Mouse (Mus musculus) CD4-positive, CD25-positive, alpha-beta regulatory T cell, adult 4 months (primary cell): ENCODE measurements around the gene Marcksl1. TPM values are rescaled to one million over a fixed set of nuclear protein-coding genes. Genes with fewer than 3 reads are reported as not detected.

ENCODE experiments used
- ATAC-seq: one replicate; pipeline ENCODE4 v1.8.0; 2017
- polyA plus RNA-seq, 2 experiments: library from polyadenylated mRNA; unstranded; fragments of 100-300 nt; shearing (Covaris generic); gene quantifications; one replicate each; pipeline ENCODE4 v1.2.1; 2017

Marcksl1 gene
- polyA plus RNA-seq, result 1 to 10 TPM; 2.3 to 2.6 TPM

- ATAC-seq, result peak; percentile 79
Observed at GRCm38 (mm10) chr4:129513086-129513767, at the start of gene Marcksl1. Gene Marcksl1 (plus strand): TSS chr4:129513581.

- no peak for ATAC-seq
Observed at GRCm38 (mm10) chr4:129464286-129464815, 49.0 kb upstream of the Marcksl1 start.

DNA sequence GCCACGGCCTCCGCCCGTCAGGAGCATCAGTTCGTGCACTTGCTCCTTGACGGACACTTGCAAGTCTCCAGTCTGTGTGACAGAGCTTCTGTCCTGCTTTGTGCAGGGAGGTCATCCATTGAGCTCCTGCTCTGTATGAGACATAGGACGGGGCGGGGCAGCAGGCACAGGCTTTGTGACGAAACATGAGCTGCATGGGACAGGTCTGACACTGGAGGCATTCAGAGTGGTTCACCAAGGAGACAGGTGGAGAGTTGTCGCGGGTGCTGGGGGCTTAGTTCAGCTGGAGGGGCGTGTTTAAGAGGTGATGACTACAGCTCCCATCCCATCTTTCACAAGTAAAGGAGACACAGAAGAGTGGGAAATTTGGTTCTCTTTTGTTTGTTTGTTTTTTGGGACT lies 37.3 kb upstream of the Marcksl1 start:
- ATAC-seq, result no peak

- no peak for ATAC-seq
Observed at GRCm38 (mm10) chr4:129479863-129480262, 33.5 kb upstream of the Marcksl1 start.

- ATAC-seq, result no peak
Observed at GRCm38 (mm10) chr4:129481090-129481489, 32.3 kb upstream of the Marcksl1 start.

DNA sequence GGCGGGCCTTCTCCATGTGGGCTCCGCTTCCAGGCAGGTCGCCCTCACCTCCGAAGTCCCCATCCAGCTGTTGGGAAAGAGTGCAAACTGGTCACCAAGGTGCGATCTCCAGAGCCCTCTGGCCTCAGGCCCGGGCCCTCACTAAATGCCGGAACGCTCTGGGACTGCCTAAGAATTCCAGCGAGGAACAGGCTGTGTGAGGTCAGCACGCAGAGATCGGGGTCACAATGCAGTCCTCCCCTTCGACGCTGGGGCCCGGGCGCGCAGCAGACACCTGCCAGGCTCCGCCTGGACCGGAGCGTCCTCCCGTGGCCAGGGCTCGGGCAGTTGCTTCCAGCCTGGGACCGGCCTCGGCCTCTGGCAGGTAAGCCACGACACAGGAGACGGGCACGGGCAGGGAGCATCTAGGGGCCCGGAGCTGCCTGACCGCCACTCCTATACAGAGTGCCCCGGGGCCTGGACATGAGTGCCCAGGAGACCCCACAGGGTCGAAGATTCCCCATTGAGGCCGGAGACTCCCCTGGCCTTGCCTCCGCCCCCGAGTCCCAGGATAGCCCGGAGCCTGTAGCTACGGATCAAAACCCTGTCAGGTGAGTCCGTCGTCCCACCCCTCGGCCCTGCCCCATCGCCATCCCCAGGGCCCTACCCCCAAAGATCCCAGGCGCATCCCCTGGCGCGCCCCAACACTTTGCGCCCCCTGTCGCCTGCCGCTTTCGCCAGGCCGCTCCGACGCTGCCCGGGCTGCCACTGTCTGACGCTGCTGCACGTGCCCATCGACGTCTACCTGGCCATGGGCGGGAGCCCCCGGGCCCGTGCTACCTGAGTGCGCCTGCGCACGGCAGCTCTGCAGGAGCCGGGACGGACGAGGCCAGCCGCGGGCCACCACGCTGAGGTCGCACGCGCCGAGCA lies 22.2 kb upstream of the Marcksl1 start, which contains the start of the genes Tssk3 and Fam229a:
Gene Tssk3, minus strand, starts transcription at position 51 of the 909 bp plus-strand sequence.
Gene Fam229a, plus strand, starts transcription at position 219 of the 909 bp plus-strand sequence.
- ATAC-seq, result no peak

GRCm38 (mm10) chr4:129494681-129495080 lies 18.7 kb upstream of the Marcksl1 start:
- no peak for ATAC-seq

GRCm38 (mm10) chr4:129495672-129496562 lies 17.5 kb upstream of the Marcksl1 start:
- ATAC-seq, result no peak

DNA sequence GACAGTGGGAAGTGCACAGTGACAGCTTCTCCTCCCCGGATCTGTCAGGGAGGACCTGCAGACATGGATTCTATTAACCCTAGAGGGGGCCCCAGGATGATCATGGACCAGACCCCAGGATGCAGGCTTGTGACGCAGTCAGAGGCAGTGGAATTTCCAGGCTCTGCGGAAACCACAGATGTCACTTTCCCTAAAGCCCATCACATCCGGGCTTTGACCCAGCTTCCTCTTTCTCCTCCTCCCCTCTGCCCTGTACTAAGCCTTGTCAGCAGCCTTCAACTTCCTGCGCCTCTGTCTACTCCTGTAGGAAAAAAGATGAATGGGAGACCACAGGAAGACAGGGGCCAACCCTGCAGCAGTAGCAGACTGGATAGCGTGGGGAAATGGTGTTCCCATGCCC lies 16.8 kb upstream of the Marcksl1 start:
- peak; percentile 59 for ATAC-seq

DNA sequence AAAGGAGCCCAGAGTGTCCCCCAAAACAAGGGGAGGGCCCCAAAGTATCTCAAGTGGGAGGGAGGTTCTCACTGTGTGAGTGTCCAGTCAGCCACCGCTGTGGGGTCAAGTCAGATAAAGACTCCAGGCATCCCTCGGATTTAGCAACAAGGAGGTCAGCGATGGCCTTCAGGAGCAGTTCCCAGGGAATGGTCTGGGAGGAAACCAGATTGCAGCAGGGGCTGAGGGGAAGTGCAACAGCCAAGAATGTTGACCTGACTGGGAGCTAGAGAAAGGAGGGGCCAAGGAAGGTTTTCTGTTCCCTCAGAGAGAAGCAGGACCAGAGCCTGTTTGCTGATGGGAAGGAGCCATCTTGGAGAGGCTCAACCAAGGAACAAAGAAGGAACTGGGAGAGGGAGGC lies 14.4 kb upstream of the Marcksl1 start:
- no peak for ATAC-seq

DNA sequence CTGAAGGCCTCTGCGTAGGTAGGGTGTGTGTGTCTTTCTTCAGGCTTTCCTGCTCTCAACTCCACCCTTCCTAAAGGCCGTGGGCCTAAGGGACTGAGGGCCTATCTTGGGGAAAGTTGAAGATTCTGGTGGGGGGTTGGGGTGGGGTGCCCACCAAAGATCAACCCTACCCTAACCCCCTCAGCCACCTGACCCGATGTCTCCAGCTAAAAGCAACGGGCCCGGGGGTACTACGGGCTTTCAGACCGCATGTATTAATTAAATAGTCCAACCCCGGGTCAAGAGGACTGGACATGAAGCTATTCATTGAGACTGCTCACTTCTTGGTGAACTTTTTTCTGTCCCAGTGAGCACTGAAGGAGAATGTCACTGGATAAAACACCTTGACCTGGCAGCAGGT lies 13.4 kb upstream of the Marcksl1 start:
- ATAC-seq, result no peak

DNA sequence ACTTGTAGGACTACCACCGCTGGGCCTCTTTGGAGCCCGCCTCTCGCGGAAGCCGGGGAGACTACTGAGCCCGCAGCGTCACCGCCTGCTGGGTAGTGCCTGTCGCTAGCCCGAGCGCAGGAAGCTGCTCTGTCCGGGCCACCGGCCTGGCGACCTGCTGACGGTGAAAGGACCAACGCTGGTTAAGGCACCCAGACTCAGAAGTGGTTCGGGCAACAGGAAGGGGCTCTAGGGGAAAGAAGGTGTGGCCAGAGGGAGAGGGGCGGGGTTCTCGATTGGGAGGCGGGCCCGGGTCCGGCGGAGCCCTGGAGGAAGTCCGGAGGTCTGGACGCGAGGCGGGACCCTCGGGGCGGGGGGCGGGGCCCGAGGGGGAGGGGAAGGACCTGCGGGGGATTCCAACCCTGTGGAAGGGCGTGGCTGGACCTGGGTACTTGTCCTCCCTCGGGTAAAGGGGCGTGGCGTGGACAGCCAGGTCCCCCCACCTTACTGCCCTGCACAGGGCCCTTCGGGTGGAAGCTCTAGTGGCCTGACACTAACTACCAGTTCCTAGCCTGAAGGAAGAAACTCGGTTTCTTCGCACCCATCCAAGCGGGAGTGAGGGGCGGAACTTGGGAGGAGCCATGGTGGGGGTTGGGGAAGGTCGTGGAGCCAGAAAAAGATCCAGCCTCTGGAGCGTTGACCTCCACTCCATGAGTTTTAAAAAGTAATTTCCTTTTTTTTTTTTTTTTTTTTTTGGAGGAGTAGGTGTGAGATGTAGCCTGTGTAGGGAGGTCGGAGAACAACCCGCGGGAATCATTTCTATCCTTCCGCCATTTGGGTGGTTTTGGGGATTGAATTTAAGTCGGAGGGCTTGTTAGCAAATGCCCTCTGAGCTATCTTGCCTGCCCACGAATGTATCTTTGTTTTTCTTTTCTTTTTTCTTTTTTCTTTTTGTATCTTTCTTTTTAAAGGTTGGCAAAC lies 12.5 kb upstream of the Marcksl1 start:
- peak; percentile 79 for ATAC-seq

DNA sequence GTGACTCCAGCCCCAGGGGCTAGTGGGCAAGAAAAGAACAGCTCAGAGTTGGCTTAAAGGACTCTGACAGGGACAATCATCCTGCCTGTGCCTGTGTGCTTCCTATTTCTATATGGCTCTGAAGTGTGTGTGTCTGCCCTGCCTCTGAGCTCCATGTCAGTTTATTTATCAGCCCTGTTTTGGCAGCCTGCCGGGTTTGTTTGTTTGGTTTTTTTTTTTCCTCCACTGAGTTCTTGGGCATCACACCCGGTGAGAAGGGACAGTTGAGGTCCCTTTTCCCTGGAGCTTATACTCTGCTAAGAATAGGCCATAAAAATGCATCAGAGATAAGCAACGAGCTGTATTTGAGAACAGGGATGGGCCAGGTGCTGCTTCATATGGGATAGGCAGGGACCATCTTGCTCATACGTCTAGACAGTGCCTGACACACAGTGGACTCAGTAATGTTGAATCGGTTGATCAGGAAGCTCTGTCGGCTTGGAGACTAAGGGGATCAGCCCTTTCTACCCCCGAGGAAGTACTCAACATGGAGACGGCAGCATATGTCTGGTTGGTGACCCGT lies 11.0 kb upstream of the Marcksl1 start:
- no peak for ATAC-seq

DNA sequence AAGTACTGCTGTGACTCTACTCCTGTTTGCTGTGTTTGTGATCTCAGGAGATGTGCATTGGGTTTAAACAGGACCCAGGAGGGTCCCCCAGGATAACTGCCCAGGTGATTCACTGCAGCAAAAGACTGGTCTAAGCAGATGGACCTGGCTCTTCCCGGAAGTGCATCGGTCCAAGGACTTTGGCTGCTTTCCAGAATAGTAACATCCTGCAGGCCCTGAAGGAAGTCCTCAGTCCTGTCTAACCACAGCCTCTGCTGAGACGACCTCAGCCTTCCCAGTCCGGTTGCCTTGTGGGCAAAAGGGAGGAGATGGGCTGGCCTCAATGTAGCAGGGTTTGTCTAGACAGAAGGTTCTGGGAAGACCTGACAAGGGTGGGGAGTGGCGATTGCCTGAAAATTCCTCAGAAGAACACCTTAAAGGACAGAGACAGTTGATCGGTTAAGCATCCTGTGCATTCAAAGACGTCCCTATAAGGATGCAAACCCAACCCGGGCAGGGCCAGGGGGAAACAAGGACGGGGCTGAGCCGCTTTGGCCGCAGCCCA lies 10.4 kb upstream of the Marcksl1 start:
- no peak for ATAC-seq

GRCm38 (mm10) chr4:129505511-129505910 lies 7.9 kb upstream of the Marcksl1 start:
- no peak for ATAC-seq

GRCm38 (mm10) chr4:129507434-129508236 lies 5.7 kb upstream of the Marcksl1 start:
- ATAC-seq, result peak; percentile 96

- ATAC-seq, result no peak
Observed at GRCm38 (mm10) chr4:129508237-129508515, 5.2 kb upstream of the Marcksl1 start.

DNA sequence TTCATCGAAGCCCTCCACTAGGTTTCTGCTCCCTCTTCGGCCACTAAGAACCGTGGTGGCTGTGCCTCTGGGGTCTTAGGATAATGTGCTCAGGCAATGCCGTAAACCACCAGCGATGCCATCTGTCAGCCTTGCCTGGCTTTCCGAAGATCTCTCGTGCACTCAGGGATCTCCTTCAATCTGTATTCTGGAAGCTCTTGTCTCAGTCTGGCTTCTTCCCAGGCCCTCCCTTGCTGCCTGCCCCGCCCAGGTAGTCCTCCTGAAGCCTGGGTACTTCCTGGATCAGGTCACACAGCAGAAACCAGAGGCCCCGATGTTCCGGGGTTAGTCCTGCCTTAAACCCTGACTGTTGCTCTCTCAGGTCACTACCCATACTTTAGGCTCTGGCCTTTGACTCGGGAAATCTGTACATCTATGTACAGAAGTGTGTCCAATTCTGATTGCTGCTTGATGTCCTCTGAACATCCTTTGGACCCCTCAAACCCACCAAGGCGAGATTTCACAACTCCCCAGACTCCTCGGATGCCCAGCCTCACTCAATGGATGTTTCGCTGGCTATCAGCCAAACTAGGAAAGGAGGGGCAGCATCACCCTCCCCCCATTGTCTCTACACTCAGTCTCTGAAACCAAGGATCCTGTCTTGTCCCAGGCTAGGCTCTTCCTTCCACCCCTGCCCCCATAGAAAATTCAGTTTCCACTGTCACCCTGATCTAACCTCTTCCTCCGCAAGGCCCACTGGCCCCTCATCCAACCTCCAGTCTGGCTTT lies 4.4 kb upstream of the Marcksl1 start:
- no peak for ATAC-seq

GRCm38 (mm10) chr4:129509650-129510049 lies 3.7 kb upstream of the Marcksl1 start:
- no peak for ATAC-seq
